Comparison of ENCODE assay signal across 8 mouse cellular contexts in genomic region chr4:41760288-41760721, GRCm38 (mm10). TPM values are rescaled to one million over a fixed set of nuclear protein-coding genes. Genes with fewer than 3 reads are reported as not detected.
DNase-seq lines count a peak whose midpoint lies in the region; ATAC-seq lines count a peak whose summit lies in the region.

No protein-coding gene starts in this region.

- peak overlapping the region; percentile 73 for H3K9ac ChIP-seq in intestine, embryonic 16.5 days (ENCODE audit: low read depth, low read length)
- H3K9ac ChIP-seq in limb, embryonic 11.5 days (ENCODE audit: low read length), result peak overlapping the region; percentile 62
- peak overlapping the region; percentile 62 for H3K9ac ChIP-seq in midbrain, embryonic 12.5 days (replicated peaks)

- no peaks in the 10 kb centered on the region for H3K9me3 ChIP-seq in intestine, embryonic 16.5 days (ENCODE audit: control insufficient read depth, low read length)
- H3K9me3 ChIP-seq in limb, embryonic 11.5 days (ENCODE audit: control insufficient read depth, low read length), result no peaks in the 10 kb centered on the region
- no peaks in the 10 kb centered on the region for H3K9me3 ChIP-seq in midbrain, embryonic 12.5 days

- H3K4me1 ChIP-seq in intestine, embryonic 16.5 days (ENCODE audit: control insufficient read depth, insufficient read depth, low read length), result peaks cover 42% of the 10 kb centered on the region
- H3K4me1 ChIP-seq in limb, embryonic 11.5 days (ENCODE audit: control insufficient read depth, insufficient read depth, low read length), result peaks cover 31% of the 10 kb centered on the region
- H3K4me1 ChIP-seq in midbrain, embryonic 12.5 days, result peaks cover 39% of the 10 kb centered on the region

- under 1% methylated on average over 15 of the region's 15 CpGs for WGBS in intestine, embryonic 16.5 days
- under 1% methylated on average over 15 of the region's 15 CpGs for WGBS in limb, embryonic 11.5 days
- under 1% methylated on average over 15 of the region's 15 CpGs for WGBS in midbrain, embryonic 12.5 days

- no peaks in the 10 kb centered on the region for H3K27me3 ChIP-seq in intestine, embryonic 16.5 days (replicated peaks; ENCODE audit: control insufficient read depth, insufficient read depth, low read length)
- H3K27me3 ChIP-seq in limb, embryonic 11.5 days (ENCODE audit: control insufficient read depth, insufficient read depth, low read length), result no peaks in the 10 kb centered on the region
- no peaks in the 10 kb centered on the region for H3K27me3 ChIP-seq in midbrain, embryonic 12.5 days

- 0 out of 2 replicates have a peak, but pooled peaks cover 6% of the 10 kb centered on the region for H3K36me3 ChIP-seq in intestine, embryonic 16.5 days (ENCODE audit: control insufficient read depth, insufficient read depth, low read length)
- H3K36me3 ChIP-seq in limb, embryonic 11.5 days (ENCODE audit: control insufficient read depth, insufficient read depth, low read length), result peaks cover 2% of the 10 kb centered on the region; the same call in 1 of the 2 replicates
- no peaks in the 10 kb centered on the region for H3K36me3 ChIP-seq in midbrain, embryonic 12.5 days

- peak overlapping the region; percentile 95 for H3K27ac ChIP-seq in intestine, embryonic 16.5 days (ENCODE audit: low read length)
- H3K27ac ChIP-seq in limb, embryonic 11.5 days (replicated peaks; ENCODE audit: low read depth, low read length), result peak overlapping the region; percentile 97
- H3K27ac ChIP-seq in midbrain, embryonic 12.5 days (replicated peaks), result peak overlapping the region; percentile 52; the same call in 1 of the 2 replicates

- 0 out of 2 replicates have a peak, but pooled peaks have one; percentile 32 for ATAC-seq in frontal cortex, adult (ENCODE audit: low TSS enrichment)
- ATAC-seq in intestine, embryonic 16.5 days, result peak; percentile 94
- ATAC-seq in limb, embryonic 11.5 days (ENCODE audit: insufficient number of reproducible peaks, low FRiP score, low TSS enrichment, low read depth), result peak; percentile 85
- ATAC-seq in midbrain, embryonic 12.5 days (ENCODE audit: low FRiP score, low read depth), result peak; percentile 89

- peak overlapping the region; percentile 75 for H3K4me2 ChIP-seq in intestine, embryonic 16.5 days (ENCODE audit: low read depth, low read length)
- peak overlapping the region; percentile 90 for H3K4me2 ChIP-seq in limb, embryonic 11.5 days (ENCODE audit: low read depth, severe bottlenecking)
- H3K4me2 ChIP-seq in midbrain, embryonic 12.5 days (replicated peaks), result peak overlapping the region; percentile 64

- no peak for DNase-seq in frontal cortex, postnatal 25 days (ENCODE audit: low spot score in 2 of 2)
- peak; percentile 94 for DNase-seq in embryo, embryonic 10.5 days (ENCODE audit: low spot score)
- DNase-seq in gastrocnemius, postnatal 4 days (ENCODE audit: low spot score in 2 of 2), result peak; percentile 85 to 92
- DNase-seq in limb, embryonic 11.5 days (ENCODE audit: low spot score), result peak; percentile 93
- peak; percentile 32 to 73 for DNase-seq in spleen, postnatal 10 days (ENCODE audit: low spot score in 2 of 2)

- H3K4me3 ChIP-seq in intestine, embryonic 16.5 days (ENCODE audit: low read length), result peak overlapping the region; percentile 52
- peak overlapping the region; percentile 48 for H3K4me3 ChIP-seq in limb, embryonic 11.5 days (ENCODE audit: low read depth, low read length)
- peak overlapping the region; percentile 43 for H3K4me3 ChIP-seq in midbrain, embryonic 12.5 days

RNA-seq across cellular contexts. Expression of gene Sigmar1, which starts 4.3 kb away (rescaled TPM):
- 10 to 100 TPM; 25.7 to 27.4 TPM for total RNA-seq in gastrocnemius, postnatal 4 days (2021)
- 105 and 111 TPM in 2 replicates for polyA plus RNA-seq in intestine, embryonic 16.5 days (2015; fragmentation: Nextera tagmentation; extraction: Ambion mirVana)
- 73.5 and 83.4 TPM in 2 replicates for polyA plus RNA-seq in limb, embryonic 11.5 days (2014; fragmentation: Nextera tagmentation; extraction: Ambion mirVana)
- polyA plus RNA-seq in midbrain, embryonic 12.5 days (2016; fragmentation: Nextera tagmentation; extraction: Ambion mirVana), result 50.4 and 55.3 TPM in 2 replicates

RNA-seq across cellular contexts. Expression of gene Galt, which starts 5.3 kb away (rescaled TPM):
- total RNA-seq in gastrocnemius, postnatal 4 days (2021), result 10 to 100 TPM; 24.0 to 24.1 TPM
- 93.4 and 103 TPM in 2 replicates for polyA plus RNA-seq in intestine, embryonic 16.5 days (2015; fragmentation: Nextera tagmentation; extraction: Ambion mirVana)
- polyA plus RNA-seq in limb, embryonic 11.5 days (2014; fragmentation: Nextera tagmentation; extraction: Ambion mirVana), result 40.6 and 42.6 TPM in 2 replicates
- polyA plus RNA-seq in midbrain, embryonic 12.5 days (2016; fragmentation: Nextera tagmentation; extraction: Ambion mirVana), result 22.0 and 25.5 TPM in 2 replicates

RNA-seq across cellular contexts. Expression of gene Ccl27a, which starts 13.7 kb away (rescaled TPM):
- 10 to 100 TPM; 26.2 to 27.4 TPM for total RNA-seq in gastrocnemius, postnatal 4 days (2021)
- 24.3 and 26.8 TPM in 2 replicates for polyA plus RNA-seq in intestine, embryonic 16.5 days (2015; fragmentation: Nextera tagmentation; extraction: Ambion mirVana)
- 29.9 and 40.0 TPM in 2 replicates for polyA plus RNA-seq in limb, embryonic 11.5 days (2014; fragmentation: Nextera tagmentation; extraction: Ambion mirVana)
- polyA plus RNA-seq in midbrain, embryonic 12.5 days (2016; fragmentation: Nextera tagmentation; extraction: Ambion mirVana), result 119 and 134 TPM in 2 replicates

RNA-seq across cellular contexts. Expression of gene Arid3c, which starts 29.4 kb away (rescaled TPM):
- not detected for total RNA-seq in gastrocnemius, postnatal 4 days (2021)
- polyA plus RNA-seq in intestine, embryonic 16.5 days (2015; fragmentation: Nextera tagmentation; extraction: Ambion mirVana), result not detected in 2 replicates
- polyA plus RNA-seq in limb, embryonic 11.5 days (2014; fragmentation: Nextera tagmentation; extraction: Ambion mirVana), result not detected in 2 replicates
- polyA plus RNA-seq in midbrain, embryonic 12.5 days (2016; fragmentation: Nextera tagmentation; extraction: Ambion mirVana), result 0.26 and 0.54 TPM in 2 replicates

RNA-seq across cellular contexts. Expression of gene Dctn3, which starts 37.3 kb away (rescaled TPM):
- total RNA-seq in gastrocnemius, postnatal 4 days (2021), result 10 to 100 TPM; 49.8 to 52.9 TPM
- polyA plus RNA-seq in intestine, embryonic 16.5 days (2015; fragmentation: Nextera tagmentation; extraction: Ambion mirVana), result 136 and 143 TPM in 2 replicates
- 94.3 and 104 TPM in 2 replicates for polyA plus RNA-seq in limb, embryonic 11.5 days (2014; fragmentation: Nextera tagmentation; extraction: Ambion mirVana)
- 184 and 185 TPM in 2 replicates for polyA plus RNA-seq in midbrain, embryonic 12.5 days (2016; fragmentation: Nextera tagmentation; extraction: Ambion mirVana)

Comparison
In these comparisons a context has a peak if more than half of its experiments do, and no peak if none do; other contexts are left out.
1. ATAC-seq: peak in every context shown above with its lines; median percentile 94 in intestine, embryonic 16.5 days; 89 in midbrain, embryonic 12.5 days; 85 in limb, embryonic 11.5 days; 32 in frontal cortex, adult.
2. DNase-seq: peak in embryo, embryonic 10.5 days (single experiment), gastrocnemius, postnatal 4 days (2 of 2), limb, embryonic 11.5 days (single experiment) and spleen, postnatal 10 days (2 of 2); none in frontal cortex, postnatal 25 days (0 of 2).
3. Peak in every context shown above with its lines, with median percentiles within 50 percentile points of each other: H3K27ac ChIP-seq, H3K4me2 ChIP-seq, H3K4me3 ChIP-seq and H3K9ac ChIP-seq.